Mouse (Mus musculus) embryonic fibroblast, embryonic 13.5 days (primary cell): ENCODE results near the gene Hpdl. TPM values are rescaled to one million over a fixed set of nuclear protein-coding genes. Genes with fewer than 3 reads are reported as not detected.

Source experiments
- H3K27ac ChIP-seq: 2 replicates; pipeline ENCODE4 v1.5.1; 2012; ENCODE audit warnings: low read length, control low read depth, inconsistent platforms; ENCODE audit not compliant: insufficient read depth
- H3K4me1 ChIP-seq: 2 replicates; pipeline ENCODE4 v1.6.1; 2011; ENCODE audit warnings: low read length; ENCODE audit not compliant: control insufficient read depth, insufficient read depth
- H3K4me3 ChIP-seq: 2 replicates; pipeline ENCODE4 v1.5.1; 2011; ENCODE audit warnings: mild to moderate bottlenecking, control low read depth, low read length; ENCODE audit not compliant: insufficient read depth
- CTCF ChIP-seq: IDR thresholded peaks from 2 replicates; pipeline ENCODE4 v1.5.1; 2011; ENCODE audit warnings: mild to moderate bottlenecking, control low read depth, low read length, moderate library complexity, borderline replicate concordance; ENCODE audit not compliant: insufficient read depth
- POLR2A ChIP-seq: IDR thresholded peaks from 2 replicates; pipeline ENCODE4 v1.6.1; 2011; ENCODE audit warnings: low read depth, mild to moderate bottlenecking, control low read depth, low read length, moderate library complexity
- polyA plus RNA-seq: library from polyadenylated mRNA; stranded (reverse); fragments of >200 nt; gene quantifications from 2 replicates; pipeline ENCODE4 v1.2.4, GENCODE M21; 2011; ENCODE audit warnings: low read depth; ENCODE audit not compliant: missing spikeins, insufficient read length

The Hpdl gene
- polyA plus RNA-seq, 1 experiment = 0.39 TPM

DNA sequence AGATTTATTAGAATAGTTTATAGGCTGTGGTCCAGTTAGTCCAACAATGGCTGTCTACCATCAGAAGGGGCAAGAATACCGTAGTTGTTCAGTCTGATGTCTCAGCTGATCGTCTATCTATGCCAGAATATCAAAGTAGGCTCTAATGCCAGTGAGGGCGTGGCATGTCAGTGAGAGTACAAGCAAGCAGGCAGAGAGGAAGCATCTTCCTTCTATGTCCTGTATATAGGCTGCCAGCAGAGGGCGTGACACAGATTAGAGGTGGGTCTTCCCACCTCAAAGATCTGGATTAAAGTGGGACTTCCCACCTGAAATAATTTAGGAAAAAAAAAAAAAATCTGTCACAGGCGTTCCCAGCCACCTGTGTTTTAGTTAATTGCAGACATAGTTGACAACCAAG lies 21.6 kb downstream of the Hpdl start:
- H3K4me1 ChIP-seq = no peaks in the 10 kb centered on the region
- H3K27ac ChIP-seq = no peak overlapping the region
- TF ChIP-seq POLR2A = no peak
- TF ChIP-seq CTCF = 0 out of 2 replicates have a peak, but pooled peaks have one; percentile 13
- H3K4me3 ChIP-seq = no peak overlapping the region

DNA sequence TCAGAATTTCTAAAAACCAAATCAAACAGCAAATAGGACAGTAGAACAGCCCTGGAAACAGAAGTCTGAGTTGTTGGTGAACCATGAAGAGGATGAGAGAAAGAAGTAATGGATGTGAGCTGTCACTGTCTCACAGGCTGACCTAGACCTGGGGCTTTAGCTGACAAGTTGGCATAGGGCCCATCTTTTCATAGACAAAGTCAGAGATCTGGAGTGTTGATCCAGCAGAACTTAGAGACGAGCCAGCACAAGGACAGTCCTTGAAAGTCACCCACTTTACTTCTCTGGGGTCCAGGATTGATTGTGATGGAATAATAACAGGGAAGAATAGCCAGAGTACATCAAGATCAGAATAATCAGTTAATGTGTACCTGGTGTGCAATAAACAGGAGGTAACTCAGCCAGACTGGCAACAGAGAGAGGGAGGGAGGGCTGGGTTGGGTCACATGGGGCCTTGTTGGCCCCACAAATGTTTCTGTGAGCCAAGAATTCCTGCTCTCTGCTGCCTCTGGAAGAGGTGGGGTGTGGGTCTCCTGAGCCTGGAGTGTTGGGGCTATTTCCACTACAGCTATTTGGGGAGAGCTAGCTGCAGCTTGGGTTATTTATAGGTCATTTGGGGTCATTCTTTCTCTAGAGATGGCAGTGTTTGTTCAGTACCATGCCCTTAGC lies 24.9 kb downstream of the Hpdl start:
- no peaks in the 10 kb centered on the region for H3K4me1 ChIP-seq
- TF ChIP-seq CTCF = no peak
- no peak for TF ChIP-seq POLR2A
- H3K27ac ChIP-seq = no peak overlapping the region
- no peak overlapping the region for H3K4me3 ChIP-seq

DNA sequence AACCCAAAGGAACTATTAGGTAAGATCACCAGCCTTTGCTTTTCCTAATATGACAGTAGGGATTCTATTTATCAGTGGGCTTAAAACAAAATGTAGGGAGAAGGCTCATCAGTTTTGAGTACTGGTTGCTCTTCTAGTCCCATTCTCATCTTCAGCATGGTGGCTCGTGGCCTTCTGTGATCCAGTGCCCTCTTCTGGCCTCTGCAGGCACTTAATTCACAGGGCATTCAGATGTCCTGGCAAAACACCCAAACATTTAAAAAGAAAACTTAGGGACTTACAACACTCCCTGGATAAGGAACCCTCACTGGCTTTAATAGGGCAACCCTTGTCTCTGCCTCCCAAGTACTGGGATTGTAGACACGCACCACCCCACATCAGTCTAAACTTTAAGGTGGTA lies 27.2 kb downstream of the Hpdl start:
- TF ChIP-seq CTCF (peak; percentile 30; the same call in 1 of the 2 replicates), POLR2A (no peak)
- H3K4me3 ChIP-seq = no peak overlapping the region
- no peak overlapping the region for H3K27ac ChIP-seq
- no peaks in the 10 kb centered on the region for H3K4me1 ChIP-seq

DNA sequence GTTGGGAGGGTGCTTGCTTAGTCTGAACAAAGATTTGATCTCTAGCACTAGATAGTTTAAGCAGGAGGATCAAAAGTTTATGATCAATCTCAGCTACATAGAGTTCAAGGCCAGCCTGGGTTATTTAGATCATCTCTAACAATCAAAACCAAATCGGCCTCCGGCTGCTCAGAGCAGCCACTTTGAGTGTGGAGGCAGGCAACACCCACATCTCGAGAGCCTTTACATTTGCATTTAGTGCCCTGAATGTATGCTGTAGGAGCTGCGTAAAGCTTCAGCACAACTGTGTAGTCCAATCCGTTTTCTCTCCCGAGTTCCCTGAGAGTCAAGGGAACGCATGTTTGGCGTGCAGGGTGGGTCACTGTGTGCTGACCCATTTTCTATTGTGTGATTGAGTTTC lies 29.1 kb downstream of the Hpdl start:
- TF ChIP-seq CTCF = no peak
- no peak for TF ChIP-seq POLR2A
- Histone ChIP-seq H3K27ac (no peak overlapping the region), H3K4me1 (no peaks in the 10 kb centered on the region), H3K4me3 (no peak overlapping the region)

DNA sequence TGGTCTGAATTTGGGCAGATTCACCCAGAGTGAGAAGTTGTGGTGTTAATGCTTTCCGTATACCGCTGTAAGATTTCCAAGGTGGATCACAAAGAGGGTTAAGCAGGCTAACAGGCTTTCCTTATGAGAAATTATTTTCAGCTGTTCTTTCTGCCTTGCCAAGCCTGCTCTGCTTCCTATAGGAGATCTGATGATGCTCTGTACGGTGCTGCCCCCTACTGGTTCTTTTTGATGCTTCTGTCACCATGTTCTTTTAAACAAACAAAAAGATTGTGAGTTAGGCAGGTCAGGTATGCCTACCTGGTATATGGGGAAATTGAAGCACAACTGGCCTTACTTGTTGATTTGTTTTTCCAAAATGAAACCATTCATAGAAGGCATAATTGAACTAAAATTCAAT lies 32.6 kb downstream of the Hpdl start:
- Histone ChIP-seq H3K4me1 (no peaks in the 10 kb centered on the region), H3K4me3 (no peak overlapping the region), H3K27ac (peak overlapping the region; percentile 34)
- TF ChIP-seq CTCF (peak; percentile 27; the same call in 1 of the 2 replicates), POLR2A (no peak)

DNA sequence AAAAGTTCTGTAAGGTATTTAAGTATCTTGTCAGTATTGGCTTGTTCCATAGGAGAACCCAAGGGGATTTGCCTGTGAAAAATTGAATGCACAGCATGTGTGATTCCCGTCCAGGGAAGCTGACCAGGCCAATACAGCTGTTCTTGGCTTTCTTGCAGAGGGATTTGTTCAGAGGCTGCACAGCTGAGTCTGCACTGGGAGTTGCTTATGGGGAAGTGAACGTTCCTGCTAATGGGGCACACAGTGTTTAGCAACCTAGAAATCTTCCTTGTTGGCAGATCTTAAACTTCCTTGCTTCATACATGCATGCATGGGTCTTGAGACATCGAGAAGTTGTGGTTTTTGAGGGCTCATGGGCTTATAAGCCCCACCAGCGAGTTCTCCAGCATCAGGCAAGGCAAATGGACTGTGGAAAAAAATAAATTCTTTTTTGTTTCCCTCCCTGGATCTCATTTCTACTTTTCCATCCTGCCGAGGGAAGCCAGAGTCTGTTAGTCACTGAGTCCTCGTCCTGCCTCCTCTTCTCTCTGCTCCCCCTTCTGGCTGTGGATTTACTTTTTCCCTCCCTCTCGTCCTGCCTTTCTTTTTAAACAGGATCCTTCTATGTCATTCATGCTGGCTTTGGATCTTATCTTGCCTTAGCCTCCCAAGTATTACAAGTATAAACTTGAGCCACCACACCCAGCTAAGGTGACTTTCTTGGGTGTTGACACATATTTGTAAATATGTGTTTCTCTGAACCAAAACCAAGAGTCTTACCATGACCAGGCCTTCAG lies 33.3 kb downstream of the Hpdl start:
- Histone ChIP-seq H3K27ac (peak overlapping the region; percentile 34; the same call in 1 of the 2 replicates), H3K4me3 (no peak overlapping the region), H3K4me1 (no peaks in the 10 kb centered on the region)
- TF ChIP-seq POLR2A = no peak
- TF ChIP-seq CTCF = no peak

DNA sequence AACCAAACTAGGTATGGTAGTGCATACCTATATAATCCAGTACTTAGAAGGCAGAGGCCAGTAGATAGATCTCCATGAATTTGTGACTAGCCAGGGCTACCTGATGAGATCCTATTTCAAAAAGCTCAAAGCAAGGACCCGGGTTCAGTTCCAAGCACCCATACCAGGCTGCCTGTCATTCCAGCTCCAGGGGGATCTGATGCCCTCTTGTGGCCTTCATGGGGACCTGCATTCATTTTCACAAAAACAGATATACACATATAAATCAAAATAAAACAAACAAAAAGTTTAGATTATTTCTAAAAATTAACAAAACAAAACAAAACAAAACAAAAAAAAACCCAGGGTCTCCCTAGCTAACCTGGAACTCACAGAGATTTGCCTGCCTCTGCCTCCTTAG lies 34.9 kb downstream of the Hpdl start:
- H3K4me1 ChIP-seq = no peaks in the 10 kb centered on the region
- no peak overlapping the region for H3K27ac ChIP-seq
- no peak for TF ChIP-seq POLR2A
- no peak for TF ChIP-seq CTCF
- no peak overlapping the region for H3K4me3 ChIP-seq

DNA sequence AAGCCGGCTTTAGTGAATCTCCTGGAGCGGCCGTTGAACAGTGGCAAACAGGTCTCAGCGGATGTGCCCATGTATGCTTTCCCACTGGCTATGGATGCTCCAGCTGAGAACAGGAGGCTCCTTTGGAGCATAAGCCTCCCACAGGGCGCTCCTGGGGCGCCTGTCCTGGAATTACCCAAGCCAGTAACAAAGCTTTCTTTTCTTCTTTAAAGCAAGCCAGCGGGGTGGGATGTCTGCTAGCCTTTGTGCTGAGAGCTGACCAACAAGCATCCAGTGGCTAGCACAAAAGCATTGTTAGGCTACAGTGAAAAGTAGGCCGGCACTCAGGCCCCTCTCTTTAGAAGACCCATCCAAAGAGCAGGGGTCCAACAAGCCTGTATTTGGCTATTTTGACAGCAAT lies 39.3 kb downstream of the Hpdl start:
- Histone ChIP-seq H3K4me3 (no peak overlapping the region), H3K27ac (no peak overlapping the region), H3K4me1 (no peaks in the 10 kb centered on the region)
- TF ChIP-seq POLR2A = no peak
- no peak for TF ChIP-seq CTCF

DNA sequence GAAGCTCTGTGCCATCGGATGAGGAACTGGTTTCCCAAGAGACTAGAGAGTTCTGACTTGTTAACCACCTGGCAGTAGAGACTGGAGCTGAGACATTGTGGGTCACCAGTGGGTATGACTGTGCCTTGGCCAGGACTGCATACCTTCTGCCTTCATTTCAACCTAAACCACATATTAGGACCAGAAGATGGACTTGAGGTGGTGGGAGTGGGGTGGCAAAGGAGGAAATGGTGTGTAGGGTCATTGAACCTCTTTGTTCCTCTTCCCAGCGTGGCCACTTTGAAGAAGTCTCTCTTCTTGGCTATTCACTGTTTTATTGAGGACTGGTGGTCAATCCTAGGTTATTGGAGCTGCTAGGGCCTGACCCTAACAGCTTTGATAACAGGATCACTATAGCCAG lies 40.1 kb downstream of the Hpdl start:
- no peaks in the 10 kb centered on the region for H3K4me1 ChIP-seq
- no peak overlapping the region for H3K27ac ChIP-seq
- no peak overlapping the region for H3K4me3 ChIP-seq
- TF ChIP-seq POLR2A (no peak), CTCF (no peak)

DNA sequence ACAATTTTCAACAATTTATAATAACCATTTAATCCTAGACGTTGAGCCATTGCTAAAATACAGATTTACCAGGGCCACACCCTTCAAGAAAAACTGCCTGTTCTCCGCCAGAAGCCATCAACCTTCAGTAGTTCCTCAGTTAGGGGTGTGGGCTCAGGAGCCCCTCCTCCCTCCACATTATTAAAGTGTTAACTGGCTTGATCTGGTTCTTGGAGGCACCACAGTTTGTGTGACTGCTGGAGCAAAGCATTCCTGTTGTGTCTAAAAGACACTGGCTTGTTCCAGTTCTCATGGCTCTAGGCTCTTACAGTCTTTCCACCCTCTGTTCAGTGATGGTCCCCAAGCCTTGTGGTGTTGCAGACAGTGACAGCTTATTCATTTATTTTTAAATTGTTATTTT lies 41.0 kb downstream of the Hpdl start:
- Histone ChIP-seq H3K27ac (no peak overlapping the region), H3K4me1 (no peaks in the 10 kb centered on the region), H3K4me3 (no peak overlapping the region)
- TF ChIP-seq CTCF = no peak
- no peak for TF ChIP-seq POLR2A
